Mouse (Mus musculus) adrenal gland, adult 8-10 months (tissue): ENCODE results near the gene Etfb. TPM values are rescaled to one million over a fixed set of nuclear protein-coding genes. Genes with fewer than 3 reads are reported as not detected.
"Not testable (repeated sequence)": the region's sequence is repeated elsewhere in the genome, so short reads cannot be mapped to it uniquely, and the experiment has no call there.

ENCODE experiments used
- DNase-seq: peaks from one replicate; pipeline ENCODE4 v3.0.0; 2022
- total RNA-seq, 4 experiments: library from RNA; stranded (reverse); gene quantifications; 2 replicates each; pipeline ENCODE4 v1.2.4; 2022

The Etfb gene
- total RNA-seq = 100 to 1,000 TPM; 286 to 399 (median 360) TPM

DNA sequence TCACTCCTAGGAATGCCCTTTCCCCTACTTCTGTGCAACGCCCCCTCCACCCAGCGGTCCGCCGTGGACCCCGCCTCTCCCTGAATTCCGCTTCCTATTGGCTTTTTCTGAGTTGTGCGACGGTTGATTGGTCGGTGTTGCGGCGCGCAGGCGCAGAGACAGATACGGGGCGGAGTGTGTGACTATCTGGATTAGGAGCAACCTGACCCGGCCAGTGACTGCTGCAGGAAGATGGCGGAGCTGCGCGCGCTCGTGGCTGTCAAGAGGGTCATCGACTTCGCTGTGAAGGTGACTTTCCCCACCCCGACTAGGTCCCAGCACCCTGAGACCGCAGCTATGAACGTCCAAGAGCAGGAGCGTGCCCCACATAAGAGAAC, at the start of gene Etfb, which contains the start of gene Gm45233:
Gene Etfb, plus strand, starts transcription at position 167 of the 377 bp plus-strand sequence.
Gene Gm45233, plus strand, starts transcription at position 212 of the 377 bp plus-strand sequence.
- peak; percentile 97 for DNase-seq

DNA sequence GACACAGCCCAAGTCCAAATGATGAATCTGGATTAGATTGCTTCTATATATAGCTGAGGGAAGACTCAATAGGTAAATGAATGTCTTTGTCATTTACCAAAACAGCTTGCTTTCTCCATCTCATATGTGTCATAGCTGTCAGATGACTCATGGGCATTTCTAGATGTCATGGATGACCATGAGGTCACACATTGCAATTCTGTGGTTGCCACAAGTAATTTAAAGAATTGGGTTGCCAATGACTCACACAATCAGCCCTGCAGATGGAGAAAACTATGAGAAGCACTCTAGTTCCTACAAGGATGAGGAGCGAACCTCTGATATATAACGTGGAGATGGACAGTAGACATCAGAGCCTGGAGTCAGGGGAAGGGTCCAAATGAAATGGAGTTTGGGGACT, 44.4 kb upstream of the Etfb start:
- no peak for DNase-seq

- DNase-seq = no peak
These were observed 41.2 kb upstream of the Etfb start for GRCm38 (mm10) chr7:43402718-43403117.

- DNase-seq = no peak
These were observed 36.3 kb upstream of the Etfb start for GRCm38 (mm10) chr7:43407573-43407972.

- DNase-seq = no peak
These were observed 35.7 kb upstream of the Etfb start, which contains the start of gene Siglecg for GRCm38 (mm10) chr7:43408131-43408553. Siglecg (plus strand) TSS chr7:43408204.

GRCm38 (mm10) chr7:43409084-43409483, 34.8 kb upstream of the Etfb start:
- DNase-seq = no peak

- not testable (repeated sequence) for DNase-seq
These were observed 32.2 kb upstream of the Etfb start for GRCm38 (mm10) chr7:43411724-43412123.

DNA sequence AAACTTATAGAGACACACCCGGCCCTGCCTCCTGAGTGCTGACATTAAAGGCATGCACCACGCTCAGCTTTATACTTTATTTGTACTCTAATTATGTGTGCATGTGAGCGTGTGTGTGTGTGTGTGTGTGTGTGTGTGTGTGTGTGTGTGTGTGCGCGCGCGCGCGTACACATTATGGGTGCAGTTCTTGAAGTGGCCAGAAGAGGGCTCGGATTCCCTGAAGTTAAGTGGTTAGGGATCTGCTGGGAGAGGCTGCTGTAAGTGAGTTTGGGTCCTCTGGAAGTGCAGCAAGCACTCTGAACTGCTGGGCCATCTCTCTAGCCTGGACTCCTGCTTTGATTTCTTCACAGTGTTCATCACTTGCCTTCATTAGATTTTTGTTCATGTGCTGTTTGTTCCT, 26.6 kb upstream of the Etfb start:
- no peak for DNase-seq

- peak; percentile 67 for DNase-seq
These were observed 20.8 kb upstream of the Etfb start for GRCm38 (mm10) chr7:43422995-43423617.

DNA sequence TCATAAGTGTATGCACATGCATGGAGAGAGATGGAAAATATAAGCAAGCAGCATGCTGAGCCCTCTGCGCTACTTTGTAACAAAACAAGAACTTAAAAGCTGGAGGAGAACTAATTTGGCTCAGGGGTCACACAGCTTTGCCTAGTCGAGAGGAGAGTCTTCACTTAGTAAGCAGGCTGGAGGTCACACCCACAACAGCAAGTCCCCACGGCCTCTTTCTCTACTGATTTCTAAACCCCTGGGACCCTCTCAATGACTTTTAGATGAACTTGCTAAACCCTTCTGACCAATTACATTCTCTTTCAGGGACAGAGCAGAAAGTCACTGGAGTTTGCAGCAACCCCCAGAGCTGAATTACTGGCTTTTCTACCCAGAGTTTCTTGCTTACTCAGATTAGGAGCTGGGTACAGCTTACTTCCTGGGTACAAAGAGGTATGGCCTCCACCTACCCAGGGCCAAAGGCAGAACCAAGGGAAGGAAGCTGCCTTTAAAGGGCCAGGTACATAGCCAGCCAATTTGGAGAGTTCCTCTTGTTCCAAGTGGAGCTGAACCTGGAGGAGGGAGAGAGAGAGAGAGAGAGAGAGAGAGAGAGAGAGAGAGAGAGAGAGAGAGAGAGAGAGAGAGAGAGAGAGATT, 19.8 kb upstream of the Etfb start:
- no peak for DNase-seq

DNA sequence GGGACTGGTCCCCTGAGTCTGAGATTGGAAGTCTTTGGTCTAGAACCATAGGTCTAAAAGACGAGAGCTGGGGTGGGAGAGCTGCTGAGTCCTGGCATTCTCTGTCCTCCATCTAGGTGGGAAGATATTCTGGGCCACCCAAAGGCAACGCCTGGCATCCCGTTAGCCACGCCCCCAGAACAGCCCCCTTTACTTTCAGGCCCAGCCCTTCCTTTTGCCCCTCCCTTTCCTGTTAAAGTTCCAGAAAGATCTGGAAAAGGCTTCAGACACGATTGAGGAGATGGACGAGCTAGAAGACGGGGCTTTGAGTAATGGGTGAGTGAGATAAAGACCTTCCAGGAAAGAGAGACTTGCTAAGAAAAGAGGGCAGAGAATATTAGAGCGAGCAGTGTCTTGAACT, 16.5 kb upstream of the Etfb start, which contains the start of gene Lim2:
Gene Lim2, plus strand, starts transcription at position 265 of the 400 bp plus-strand sequence.
- no peak for DNase-seq

GRCm38 (mm10) chr7:43429500-43429899, 14.4 kb upstream of the Etfb start:
- DNase-seq = no peak

GRCm38 (mm10) chr7:43432891-43433290, 11.0 kb upstream of the Etfb start:
- DNase-seq = no peak

GRCm38 (mm10) chr7:43434676-43435075, 9.2 kb upstream of the Etfb start:
- no peak for DNase-seq

DNA sequence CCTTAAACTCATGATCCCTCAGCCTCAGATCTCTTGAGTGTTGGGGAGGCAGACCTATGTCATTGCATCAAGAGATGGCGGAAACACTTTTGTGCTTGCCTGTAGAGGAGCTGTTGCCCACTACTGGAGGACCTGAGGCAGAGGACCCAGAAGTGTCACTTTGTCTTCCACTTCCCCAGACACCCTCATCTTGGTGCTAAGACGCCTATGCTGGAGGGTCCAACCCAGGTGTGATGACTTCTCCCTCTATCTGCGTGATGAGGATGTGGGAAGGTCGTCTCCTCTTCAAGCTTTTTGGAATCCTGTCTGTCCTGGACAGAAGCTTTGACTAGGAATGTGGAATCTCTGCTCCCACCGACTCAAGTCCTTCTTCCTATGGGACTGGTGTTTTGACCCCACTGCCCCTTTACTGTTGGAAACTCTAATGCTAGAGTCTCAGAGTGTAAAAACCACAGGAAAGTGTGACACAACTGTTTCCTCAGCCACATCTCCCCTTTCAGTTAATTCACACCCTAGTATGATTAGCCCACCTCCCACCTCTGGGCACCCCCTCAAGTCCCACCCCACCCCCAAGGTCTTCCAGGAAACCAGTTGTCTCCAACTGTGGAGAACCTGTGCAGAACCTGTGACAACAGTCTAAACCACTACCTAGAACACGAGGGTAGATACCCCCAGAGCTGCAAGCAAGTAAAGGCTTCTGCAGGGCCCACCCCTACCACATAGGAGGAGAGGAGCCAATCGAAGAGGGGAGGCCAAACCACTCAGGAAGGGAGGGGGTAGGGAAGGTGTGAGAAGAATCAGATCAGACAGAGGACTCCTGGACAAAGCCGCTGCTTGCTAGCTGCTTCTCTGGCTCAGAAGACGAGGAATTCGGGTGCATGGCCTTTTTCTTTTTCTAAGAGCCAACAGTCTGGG, 7.3 kb upstream of the Etfb start, which contains the start of gene Nkg7:
Gene Nkg7, plus strand, starts transcription at position 733 of the 915 bp plus-strand sequence.
- no peak for DNase-seq

GRCm38 (mm10) chr7:43438611-43439010, 5.3 kb upstream of the Etfb start:
- no peak for DNase-seq

DNA sequence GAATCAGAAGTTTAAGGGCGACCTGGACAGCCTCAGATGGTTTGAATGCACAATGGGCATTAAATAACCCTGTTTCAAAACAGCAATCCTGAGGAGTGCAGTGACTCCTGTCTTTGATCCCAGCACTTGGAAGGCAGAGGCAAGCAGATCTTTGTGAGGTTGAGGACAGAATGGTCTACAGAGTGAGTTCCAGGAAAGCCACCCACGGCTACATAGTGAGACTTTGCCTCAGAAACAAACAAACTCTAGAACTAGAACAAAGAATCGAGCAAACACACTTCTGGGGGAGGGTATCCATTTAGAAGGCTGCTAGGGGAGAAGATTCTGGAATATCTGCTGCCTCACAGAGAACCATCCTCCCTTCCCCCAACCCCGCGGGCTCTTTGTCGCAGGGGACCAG, 3.4 kb upstream of the Etfb start, which contains the start of gene Cldnd2:
Gene Cldnd2, plus strand, starts transcription at position 301 of the 400 bp plus-strand sequence.
- DNase-seq = no peak

- no peak for DNase-seq
These were observed 2.8 kb upstream of the Etfb start for GRCm38 (mm10) chr7:43441071-43441470.

DNA sequence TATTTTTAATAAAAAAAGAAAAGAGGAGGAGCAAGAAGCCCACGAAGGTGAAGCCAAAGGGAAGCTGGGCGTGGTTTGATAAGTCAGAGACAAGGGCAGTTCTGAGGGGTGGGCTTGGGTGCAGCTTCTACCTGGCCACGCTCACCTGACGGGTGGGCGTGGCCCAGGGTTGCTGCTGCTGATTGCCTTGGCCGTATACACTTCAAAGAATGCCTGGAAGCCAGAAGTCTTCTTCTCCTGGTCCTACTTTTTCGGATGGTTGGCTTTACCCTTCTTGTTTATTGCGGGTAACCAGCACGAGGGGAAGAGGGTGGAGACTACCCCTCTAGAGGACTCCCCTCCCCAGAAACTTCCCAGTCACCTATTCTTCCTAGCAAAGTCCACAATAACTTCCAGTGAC, 1.2 kb upstream of the Etfb start:
- no peak for DNase-seq

- peak; percentile 84 for DNase-seq
These were observed 562 bp upstream of the Etfb start for GRCm38 (mm10) chr7:43443126-43443916.

- no peak for DNase-seq
These were observed 3.9 kb downstream of the Etfb start for GRCm38 (mm10) chr7:43447801-43448200.

- DNase-seq = no peak
These were observed 4.4 kb downstream of the Etfb start for GRCm38 (mm10) chr7:43448246-43448645.
